Mouse (Mus musculus) midbrain, embryonic 11.5 days (tissue): Measurements from ENCODE around the gene Rcn2. TPM values are rescaled to one million over a fixed set of nuclear protein-coding genes. Genes with fewer than 3 reads are reported as not detected.
A peak's percentile ranks its signal among the peaks of the same experiment; 100 is the strongest.
"Not testable (repeated sequence)": the region's sequence is repeated elsewhere in the genome, so short reads cannot be mapped to it uniquely, and the experiment has no call there.

Source experiments
- ATAC-seq: fragments of 200-750 bp; cut with Nextera tagmentation; 2 replicates; pipeline ENCODE4 v1.8.0; 2017; ENCODE audit warnings: moderate TSS enrichment, moderate library complexity; ENCODE audit not compliant: low FRiP score
- DNase-seq: peaks from one replicate; pipeline ENCODE4 v3.0.0; 2015; ENCODE audit warnings: low spot score; ENCODE audit errors: missing footprints
- H3K27ac ChIP-seq: fragments of 300-500 bp; sonication (generic); 2 replicates; pipeline ENCODE4 v1.5.1; 2014; ENCODE audit warnings: low read depth, low read length
- H3K27me3 ChIP-seq: fragments of 300-500 bp; sonication (generic); 2 replicates; pipeline ENCODE4 v1.6.1; 2014; ENCODE audit warnings: mild to moderate bottlenecking, low read length, moderate library complexity, mixed read lengths; ENCODE audit not compliant: control insufficient read depth, insufficient read depth
- H3K36me3 ChIP-seq: fragments of 300-500 bp; sonication (generic); 2 replicates; pipeline ENCODE4 v1.6.1; 2014; ENCODE audit warnings: mild to moderate bottlenecking, low read length, moderate library complexity, mixed read lengths; ENCODE audit not compliant: control insufficient read depth, insufficient read depth
- H3K4me1 ChIP-seq: fragments of 300-500 bp; sonication (generic); 2 replicates; pipeline ENCODE4 v1.6.1; 2014; ENCODE audit warnings: low read length; ENCODE audit not compliant: control insufficient read depth, insufficient read depth
- H3K4me2 ChIP-seq: fragments of 300-500 bp; sonication (generic); 2 replicates; pipeline ENCODE4 v1.6.1; 2014; ENCODE audit warnings: mild to moderate bottlenecking, moderate library complexity
- H3K4me3 ChIP-seq: fragments of 300-500 bp; sonication (generic); 2 replicates; pipeline ENCODE4 v1.5.1; 2014; ENCODE audit warnings: low read depth, low read length
- H3K9ac ChIP-seq: fragments of 300-500 bp; sonication (generic); 2 replicates; pipeline ENCODE4 v1.6.1; 2014; ENCODE audit warnings: low read length
- H3K9me3 ChIP-seq: fragments of 300-500 bp; sonication (generic); 2 replicates; pipeline ENCODE4 v1.6.1; 2016; ENCODE audit warnings: low read length; ENCODE audit not compliant: control insufficient read depth
- WGBS: fragments of 180-500 bp; shearing (Covaris S2); extraction: QIAGEN DNeasy Blood & Tissue Kit; methylation state at CpG from one replicate; pipeline ENCODE4 v1.1.7; 2014; 5-methylcytosine and 5-hydroxymethylcytosine counted together
- polyA plus RNA-seq: library from polyadenylated mRNA; unstranded; fragments of >200 nt; fragmentation: Nextera tagmentation; extraction: Ambion mirVana; gene quantifications from 2 replicates; pipeline ENCODE4 v1.2.1, GENCODE M21; 2014

The Rcn2 gene
- polyA plus RNA-seq: 435 and 466 TPM in 2 replicates

DNA sequence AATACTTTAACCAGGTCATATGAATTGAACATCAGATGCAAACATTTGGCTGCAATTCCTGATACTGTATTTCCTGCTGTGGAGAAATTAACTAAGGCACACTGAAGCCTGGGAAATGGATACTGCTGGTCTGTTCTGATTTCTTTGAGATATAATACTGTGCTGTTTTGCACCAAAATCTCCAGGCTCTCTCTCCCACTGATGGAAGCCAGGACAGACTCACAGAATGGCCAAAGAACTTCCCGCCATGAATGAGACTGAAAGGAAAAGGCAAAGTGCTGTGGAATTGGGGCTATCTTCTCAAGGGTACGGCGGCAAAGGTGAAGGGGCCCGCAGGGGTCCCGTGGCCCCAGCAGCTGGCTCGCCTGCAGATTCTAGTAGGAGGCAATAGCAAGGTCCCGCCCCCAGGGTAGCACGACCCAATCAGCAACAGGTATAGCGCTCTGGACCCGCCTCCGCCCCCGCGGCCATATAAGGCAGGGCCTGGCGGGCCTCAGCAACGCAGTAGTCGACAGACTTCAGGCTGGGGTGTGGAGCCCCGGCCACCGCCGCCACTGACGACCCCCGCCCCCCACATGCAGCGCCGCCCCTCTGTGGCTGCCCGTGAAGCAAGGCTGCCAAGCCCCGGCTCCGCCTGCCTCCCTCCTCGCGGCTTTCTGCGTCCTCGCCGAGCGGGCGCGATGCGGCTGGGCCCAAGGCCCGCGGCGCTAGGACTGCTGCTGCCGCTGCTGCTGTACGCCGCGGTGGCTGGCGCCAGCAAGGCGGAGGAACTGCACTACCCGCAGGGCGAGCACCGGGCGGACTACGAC, at the start of gene Rcn2:
Gene Rcn2 (plus strand): TSS at position 474 of the 809 bp plus-strand sequence.
- H3K9ac ChIP-seq: peak within 1 kb of the TSS; percentile 94
- H3K9me3 ChIP-seq: no peaks in the 10 kb centered on the region
- under 1% methylated on average over 49 of the region's 49 CpGs for WGBS
- peak within 1 kb of the TSS; percentile 71 for H3K27ac ChIP-seq
- peaks cover 5% of the 10 kb centered on the region for H3K36me3 ChIP-seq
- peak within 1 kb of the TSS; percentile 54 for H3K4me2 ChIP-seq
- ATAC-seq: peak; percentile 100
- DNase-seq: peak; percentile 100
- H3K4me1 ChIP-seq: peaks cover 10% of the 10 kb centered on the region
- peak within 1 kb of the TSS; percentile 64 for H3K4me3 ChIP-seq
- no peaks in the 10 kb centered on the region for H3K27me3 ChIP-seq

GRCm38 (mm10) chr9:56004679-56005078, 37.0 kb upstream of the Rcn2 start:
- H3K27ac ChIP-seq, H3K9ac ChIP-seq, H3K4me2 ChIP-seq, H3K4me1 ChIP-seq, H3K27me3 ChIP-seq, ATAC-seq, H3K4me3 ChIP-seq, H3K9me3 ChIP-seq, H3K36me3 ChIP-seq, DNase-seq: not testable (repeated sequence)
- WGBS: no CpG with 5 or more reads among the region's 2 CpGs

DNA sequence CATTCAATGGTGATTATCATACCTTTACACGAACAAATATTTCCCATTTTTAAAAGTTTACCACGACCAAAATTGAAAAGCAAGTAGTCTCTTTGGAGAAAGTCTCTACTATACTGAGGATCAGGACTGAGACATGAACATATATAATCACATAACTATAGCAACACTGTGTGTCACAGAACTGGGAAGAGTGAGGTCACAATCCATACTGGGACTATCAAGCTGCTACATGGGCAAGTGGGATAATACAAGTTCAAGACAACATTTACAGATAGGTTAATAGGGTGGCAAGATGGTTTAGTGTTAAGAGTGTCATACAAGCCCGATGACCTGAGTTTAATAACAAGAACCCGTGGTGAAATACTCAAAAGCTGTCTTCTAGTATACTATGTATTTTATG, 31.2 kb upstream of the Rcn2 start, which contains the start of gene 4930563M21Rik:
Gene 4930563M21Rik (minus strand): TSS at position 101 of the 400 bp plus-strand sequence.
- Histone ChIP-seq H3K4me3 (no peak within 1 kb of the TSS), H3K9ac (no peak within 1 kb of the TSS), H3K36me3 (no peaks in the 10 kb centered on the region), H3K4me2 (no peak within 1 kb of the TSS), H3K4me1 (no peaks in the 10 kb centered on the region), H3K9me3 (no peaks in the 10 kb centered on the region), H3K27me3 (no peaks in the 10 kb centered on the region), H3K27ac (no peak within 1 kb of the TSS)
- no peak for ATAC-seq
- 71% methylated on average over 4 of the region's 4 CpGs for WGBS
- no peak for DNase-seq

- H3K36me3 ChIP-seq: no peaks in the 10 kb centered on the region
- H3K4me3 ChIP-seq: no peak overlapping the region
- H3K4me2 ChIP-seq: no peak overlapping the region
- H3K9ac ChIP-seq: no peak overlapping the region
- no peak overlapping the region for H3K27ac ChIP-seq
- no peaks in the 10 kb centered on the region for H3K9me3 ChIP-seq
- DNase-seq: no peak
- 62% methylated on average over 2 of the region's 2 CpGs for WGBS
- no peak for ATAC-seq
- no peaks in the 10 kb centered on the region for H3K27me3 ChIP-seq
- H3K4me1 ChIP-seq: no peaks in the 10 kb centered on the region
These were observed 16.9 kb upstream of the Rcn2 start for GRCm38 (mm10) chr9:56024772-56025171.

GRCm38 (mm10) chr9:56027292-56027691, 14.4 kb upstream of the Rcn2 start:
- WGBS: 91% methylated on average over 16 of the region's 16 CpGs
- Histone ChIP-seq H3K27ac (no peak overlapping the region), H3K9ac (no peak overlapping the region), H3K4me3 (no peak overlapping the region), H3K4me2 (no peak overlapping the region), H3K4me1 (no peaks in the 10 kb centered on the region), H3K27me3 (no peaks in the 10 kb centered on the region), H3K36me3 (no peaks in the 10 kb centered on the region), H3K9me3 (no peaks in the 10 kb centered on the region)
- DNase-seq (no peak), ATAC-seq (no peak)

DNA sequence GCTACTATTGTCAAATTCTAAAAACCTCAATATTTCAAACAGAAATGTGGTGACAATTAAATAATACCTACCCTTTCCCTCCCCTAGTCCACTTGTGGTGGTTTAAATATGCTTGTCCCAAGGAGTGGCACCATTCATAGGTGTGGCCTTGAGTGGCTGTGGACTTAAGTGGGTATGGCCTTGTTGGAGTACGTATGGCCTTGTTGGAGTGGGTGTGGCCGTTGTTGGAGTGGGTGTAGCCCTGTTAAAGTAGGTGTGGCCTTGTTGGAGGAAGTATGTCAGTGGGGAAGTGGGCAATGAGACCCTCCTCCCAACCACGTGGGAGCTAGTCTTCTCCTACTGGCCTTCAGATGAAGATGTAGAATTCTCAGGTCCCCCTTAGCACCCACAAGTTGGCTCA, 9.4 kb upstream of the Rcn2 start:
- Histone ChIP-seq H3K27me3 (no peaks in the 10 kb centered on the region), H3K4me2 (no peak overlapping the region), H3K9ac (no peak overlapping the region), H3K27ac (no peak overlapping the region), H3K4me3 (no peak overlapping the region), H3K36me3 (no peaks in the 10 kb centered on the region), H3K9me3 (no peaks in the 10 kb centered on the region), H3K4me1 (no peaks in the 10 kb centered on the region)
- ATAC-seq (no peak), DNase-seq (no peak)
- WGBS: 76% methylated on average over 3 of the region's 3 CpGs

- WGBS: under 1% methylated on average over 16 of the region's 16 CpGs
- Histone ChIP-seq H3K4me2 (peak overlapping the region; percentile 54), H3K27me3 (no peaks in the 10 kb centered on the region), H3K9ac (peak overlapping the region; percentile 94), H3K36me3 (peaks cover 5% of the 10 kb centered on the region), H3K9me3 (no peaks in the 10 kb centered on the region), H3K4me1 (peaks cover 10% of the 10 kb centered on the region), H3K27ac (peak overlapping the region; percentile 71), H3K4me3 (peak overlapping the region; percentile 64)
- DNase-seq (no peak), ATAC-seq (no peak; the same call in none of the 2 replicates)
These were observed 556 bp downstream of the Rcn2 start for GRCm38 (mm10) chr9:56042181-56042621.

DNA sequence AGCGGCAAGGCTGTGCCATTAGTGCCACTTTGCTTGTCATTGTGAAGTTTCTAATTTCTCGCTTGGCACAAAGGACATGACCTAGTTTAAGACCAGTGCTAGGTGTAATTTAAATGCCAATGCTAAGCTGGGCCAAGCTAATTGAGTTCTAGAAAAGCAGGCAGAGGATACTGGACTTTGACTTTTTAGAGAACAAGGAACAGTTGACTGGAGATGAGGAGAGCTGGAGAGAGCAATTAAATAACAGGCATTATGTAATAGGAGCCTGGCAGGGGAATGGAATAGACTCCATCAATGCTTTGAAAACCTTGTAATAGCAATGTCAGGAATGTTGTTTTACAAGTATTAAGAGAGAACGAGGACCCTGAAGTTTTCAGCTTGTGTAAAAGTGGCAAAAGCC, 12.2 kb downstream of the Rcn2 start:
- Histone ChIP-seq H3K4me2 (no peak overlapping the region), H3K27ac (no peak overlapping the region), H3K4me1 (no peaks in the 10 kb centered on the region), H3K9me3 (no peaks in the 10 kb centered on the region), H3K9ac (no peak overlapping the region), H3K36me3 (peaks cover 13% of the 10 kb centered on the region; the same call in 1 of the 2 replicates), H3K27me3 (no peaks in the 10 kb centered on the region), H3K4me3 (no peak overlapping the region)
- ATAC-seq: no peak
- no peak for DNase-seq
- 90% methylated on average over 3 of the region's 3 CpGs for WGBS

DNA sequence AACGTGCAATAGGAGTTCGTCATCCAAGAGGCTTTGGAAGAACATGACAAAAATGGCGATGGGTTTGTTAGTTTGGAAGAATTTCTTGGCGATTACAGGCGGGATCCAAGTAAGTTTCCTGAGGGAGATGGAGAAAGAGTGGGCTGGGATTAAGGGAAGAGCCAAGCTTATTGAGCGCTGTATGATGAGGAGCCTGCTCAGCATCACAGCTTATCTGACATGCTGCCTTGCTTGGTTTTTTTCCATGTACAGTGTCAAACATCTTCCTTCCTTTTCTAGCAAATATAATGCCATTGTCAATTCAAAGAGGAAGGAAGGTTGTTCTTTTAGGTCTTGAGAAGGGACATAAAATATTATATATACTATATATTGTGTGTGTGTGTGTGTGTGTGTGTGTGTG, 14.5 kb downstream of the Rcn2 start:
- no peaks in the 10 kb centered on the region for H3K9me3 ChIP-seq
- H3K4me2 ChIP-seq: no peak overlapping the region
- no peak overlapping the region for H3K4me3 ChIP-seq
- no peaks in the 10 kb centered on the region for H3K4me1 ChIP-seq
- 95% methylated on average over 6 of the region's 6 CpGs for WGBS
- DNase-seq (peak; percentile 76), ATAC-seq (no peak)
- H3K27me3 ChIP-seq: no peaks in the 10 kb centered on the region
- H3K36me3 ChIP-seq: peaks cover 20% of the 10 kb centered on the region
- no peak overlapping the region for H3K9ac ChIP-seq
- H3K27ac ChIP-seq: no peak overlapping the region
